ENCODE assay signal across 9 mouse cellular contexts in genomic region chr1:191445831-191446258, GRCm38 (mm10). TPM values are rescaled to one million over a fixed set of nuclear protein-coding genes. Genes with fewer than 3 reads are reported as not detected.
DNase-seq lines count a peak whose midpoint lies in the region; ATAC-seq and TF ChIP-seq lines count a peak whose summit lies in the region.
"Had no signal": no experiment of that assay in that cellular context is flagged by ENCODE, and none has a peak within 500 bp of the region (broad histone marks: within the 10 kb centered on the region; RNA-seq: fewer than 3 reads in every experiment).

No protein-coding gene starts in this region.

- no peaks in the 10 kb centered on the region for H3K9me3 ChIP-seq in kidney, embryonic 14.5 days (ENCODE audit: control insufficient read depth, low read length)
- H3K9me3 ChIP-seq in midbrain, embryonic 13.5 days = no peaks in the 10 kb centered on the region

- H3K4me2 ChIP-seq in kidney, embryonic 14.5 days (replicated peaks; ENCODE audit: low read depth, low read length) = no peak overlapping the region
- no peak overlapping the region for H3K4me2 ChIP-seq in midbrain, embryonic 13.5 days (replicated peaks)

- peaks cover 7% of the 10 kb centered on the region; the same call in 1 of the 2 replicates for H3K4me1 ChIP-seq in kidney, embryonic 14.5 days (ENCODE audit: control insufficient read depth, insufficient read depth, low read length)
- H3K4me1 ChIP-seq in thymus, adult 2 months (replicated peaks; ENCODE audit: control insufficient read depth, insufficient read depth, low read length) = peaks cover 39% of the 10 kb centered on the region
- H3K4me1 ChIP-seq in midbrain, embryonic 13.5 days (replicated peaks) = no peaks in the 10 kb centered on the region

- no peak overlapping the region for H3K9ac ChIP-seq in kidney, embryonic 14.5 days (ENCODE audit: low read depth, low read length)
- no peak overlapping the region for H3K9ac ChIP-seq in midbrain, embryonic 13.5 days (replicated peaks)

- peak; percentile 60 for ATAC-seq in activated CD4-positive, CD25-positive, alpha-beta regulatory T cell, adult 4 months
- ATAC-seq in kidney, embryonic 14.5 days (ENCODE audit: low FRiP score, low TSS enrichment) = no peak
- ATAC-seq in midbrain, embryonic 13.5 days = no peak
- ATAC-seq: forebrain, embryonic 14.5 days had no signal

- H3K27ac ChIP-seq in kidney, embryonic 14.5 days (ENCODE audit: low read depth, low read length) = peak overlapping the region; percentile 12; the same call in 1 of the 2 replicates
- peak overlapping the region; percentile 60 for H3K27ac ChIP-seq in thymus, adult 2 months (ENCODE audit: control insufficient read depth, insufficient read depth, low read length)
- H3K27ac ChIP-seq in midbrain, embryonic 13.5 days = no peak overlapping the region

- TF ChIP-seq POLR2A in thymus, adult 2 months (IDR thresholded peaks at IDR 0.05; ENCODE audit: control insufficient read depth, extremely low read depth, insufficient read depth, low read length, poor library complexity) = no peak

- 54% methylated on average over 9 of the region's 9 CpGs for WGBS in kidney, embryonic 14.5 days
- 3% methylated on average over 9 of the region's 9 CpGs for whole genome bisulfite sequencing in thymus, adult 2 months
- 85% methylated on average over 9 of the region's 9 CpGs for WGBS in midbrain, embryonic 13.5 days

- peak; percentile 87 for DNase-seq in lung, postnatal 25 days (ENCODE audit: low spot score)
- DNase-seq in thymus, adult 2 months = peak; percentile 72
- DNase-seq in left cerebral cortex, adult 11 months (ENCODE audit: low spot score) = no peak
- DNase-seq in gastrocnemius, adult 8-10 months (ENCODE audit: low spot score in 2 of 2) = no peak
- no peak for DNase-seq in neural tube, embryonic 10.5 days (ENCODE audit: extremely low spot score, low spot score)

- H3K4me3 ChIP-seq in kidney, embryonic 14.5 days (ENCODE audit: low read length) = no peak overlapping the region
- peak overlapping the region; percentile 43 for H3K4me3 ChIP-seq in thymus, adult 2 months (ENCODE audit: control insufficient read depth, insufficient read depth, low read length)
- no peak overlapping the region for H3K4me3 ChIP-seq in midbrain, embryonic 13.5 days (replicated peaks)

- H3K27me3 ChIP-seq in kidney, embryonic 14.5 days (ENCODE audit: control insufficient read depth, insufficient read depth, low read length) = no peaks in the 10 kb centered on the region
- H3K27me3 ChIP-seq in thymus, adult 2 months (ENCODE audit: control insufficient read depth, insufficient read depth, low read length) = no peaks in the 10 kb centered on the region
- H3K27me3 ChIP-seq in midbrain, embryonic 13.5 days = no peaks in the 10 kb centered on the region

- H3K36me3 ChIP-seq in kidney, embryonic 14.5 days (ENCODE audit: control insufficient read depth, insufficient read depth, low read length) = no peaks in the 10 kb centered on the region
- no peaks in the 10 kb centered on the region for H3K36me3 ChIP-seq in thymus, adult 2 months (ENCODE audit: control insufficient read depth, insufficient read depth, low read length)
- no peaks in the 10 kb centered on the region for H3K36me3 ChIP-seq in midbrain, embryonic 13.5 days

- no peak for TF ChIP-seq CTCF in thymus, adult 2 months (IDR thresholded peaks at IDR 0.05; ENCODE audit: borderline replicate concordance, control insufficient read depth, extremely low read depth, insufficient read depth, low read length, poor library complexity)

RNA-seq across cellular contexts. Expression of gene Ppp2r5a, which starts 42.8 kb away (rescaled TPM):
- 10 to 100 TPM; 43.2 to 52.2 TPM for polyA plus RNA-seq in activated CD4-positive, CD25-positive, alpha-beta regulatory T cell, adult 4 months (2017; shearing (Covaris generic))
- 24.6 and 25.0 TPM in 2 replicates for polyA plus RNA-seq in kidney, embryonic 14.5 days (2014; fragmentation: Nextera tagmentation; extraction: Ambion mirVana)
- polyA plus RNA-seq in thymus, adult 2 months (2012; rRNA removed) = 145 and 167 TPM in 2 replicates
- 6.3 and 7.3 TPM in 2 replicates for polyA plus RNA-seq in midbrain, embryonic 13.5 days (2015; fragmentation: Nextera tagmentation; extraction: Ambion mirVana)
- 10 to 100 TPM; 62.4 to 75.3 (median 67.2) TPM for total RNA-seq in gastrocnemius, adult 8-10 months (2022)

Comparison
In these comparisons a context has a peak if more than half of its experiments do, and no peak if none do; other contexts are left out.
1. DNase-seq: peak in lung, postnatal 25 days (single experiment) and thymus, adult 2 months (single experiment); none in left cerebral cortex, adult 11 months (single experiment), gastrocnemius, adult 8-10 months (0 of 2) and neural tube, embryonic 10.5 days (single experiment).